Mouse (Mus musculus): ENCODE measurements around the gene Gm21721. TPM values are rescaled to one million over a fixed set of nuclear protein-coding genes. Genes with fewer than 3 reads are reported as not detected.
"Not testable (repeated sequence)": the region's sequence is repeated elsewhere in the genome, so short reads cannot be mapped to it uniquely, and the experiment has no call there.

The Gm21721 gene
- polyA plus RNA-seq (2012; ENCODE audit: insufficient read depth, insufficient read length, missing spikeins), result not detected in 2 replicates

- not testable (repeated sequence) for H3K4me1 ChIP-seq (ENCODE audit: control insufficient read depth, insufficient read depth, insufficient read length, low read length); H3K4me3 ChIP-seq (ENCODE audit: insufficient read depth, low read depth, low read length); H3K27ac ChIP-seq (replicated peaks; ENCODE audit: low read depth, low read length)
Measured at GRCm38 (mm10) chrY:9202090-9202489, at the start of gene Gm21721. Gene Gm21721 (minus strand): TSS chrY:9202190.

Other genes with a start within 250 kb of the Gm21721 start
- not detected in 2 replicates for gene Gm21292, start 68.3 kb downstream of the Gm21721 start, polyA plus RNA-seq (2012; ENCODE audit: insufficient read depth, insufficient read length, missing spikeins)
- not detected in 2 replicates for gene Gm21812, start 145.0 kb upstream of the Gm21721 start, polyA plus RNA-seq (2012; ENCODE audit: insufficient read depth, insufficient read length, missing spikeins)
- gene Gm21874, start 214.0 kb upstream of the Gm21721 start, polyA plus RNA-seq (2012; ENCODE audit: insufficient read depth, insufficient read length, missing spikeins), result not detected in 2 replicates

Data from brown adipose tissue, adult 24 weeks (tissue).